Mouse (Mus musculus) ES-E14 (cell line): ENCODE data around the gene Rhob.

Source experiments
- CHD2 ChIP-seq: IDR thresholded peaks from 2 replicates; pipeline ENCODE4 v1.6.1; 2014; ENCODE audit warnings: mild to moderate bottlenecking, low read depth, low read length, inconsistent platforms
- MAFK ChIP-seq: IDR thresholded peaks from 2 replicates; pipeline ENCODE4 v1.6.1; 2014; ENCODE audit warnings: mild to moderate bottlenecking, low read depth, low read length, inconsistent platforms; ENCODE audit not compliant: insufficient read depth
- ZC3H11A ChIP-seq: IDR thresholded peaks from 2 replicates; pipeline ENCODE4 v1.6.1; 2012; ENCODE audit warnings: low read depth, mild to moderate bottlenecking, inconsistent platforms, low read length, borderline replicate concordance
- ZNF384 ChIP-seq: IDR thresholded peaks from 2 replicates; pipeline ENCODE4 v1.6.1; 2012; ENCODE audit warnings: low read depth, low read length, inconsistent platforms

DNA sequence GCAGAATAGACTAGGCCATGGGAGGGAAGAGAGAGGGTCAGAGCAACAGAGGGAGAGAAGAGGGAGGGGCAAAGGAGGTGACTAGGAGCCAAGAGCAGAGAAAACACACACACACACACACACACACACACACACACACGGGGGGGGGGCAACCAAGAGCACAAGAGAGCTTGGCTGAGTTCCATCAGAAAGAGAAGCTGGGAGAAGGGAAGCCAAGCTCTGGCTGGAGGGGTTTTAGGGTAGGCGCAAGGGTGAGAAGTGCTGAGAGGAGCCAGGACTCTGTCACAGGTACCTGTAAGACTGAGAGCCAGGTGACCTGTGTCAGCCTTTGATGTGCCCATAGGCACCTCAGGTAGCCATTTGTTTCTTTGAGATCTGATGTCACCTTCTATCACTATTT lies 22.9 kb upstream of the Rhob start:
- TF ChIP-seq ZC3H11A (no peak), ZNF384 (no peak), CHD2 (no peak), MAFK (no peak)
